Mouse (Mus musculus) urinary bladder, adult 18-20 months (tissue): ENCODE measurements around the gene Dnajb4.
"Not testable (repeated sequence)": the region's sequence is repeated elsewhere in the genome, so short reads cannot be mapped to it uniquely, and the experiment has no call there.

Source experiments
- DNase-seq, 2 experiments: peaks; one replicate each; pipeline ENCODE4 v3.0.0; 2022; ENCODE audit warnings: low spot score in 2 of 2, mixed read lengths in 2 of 2

Gene Dnajb4

DNA sequence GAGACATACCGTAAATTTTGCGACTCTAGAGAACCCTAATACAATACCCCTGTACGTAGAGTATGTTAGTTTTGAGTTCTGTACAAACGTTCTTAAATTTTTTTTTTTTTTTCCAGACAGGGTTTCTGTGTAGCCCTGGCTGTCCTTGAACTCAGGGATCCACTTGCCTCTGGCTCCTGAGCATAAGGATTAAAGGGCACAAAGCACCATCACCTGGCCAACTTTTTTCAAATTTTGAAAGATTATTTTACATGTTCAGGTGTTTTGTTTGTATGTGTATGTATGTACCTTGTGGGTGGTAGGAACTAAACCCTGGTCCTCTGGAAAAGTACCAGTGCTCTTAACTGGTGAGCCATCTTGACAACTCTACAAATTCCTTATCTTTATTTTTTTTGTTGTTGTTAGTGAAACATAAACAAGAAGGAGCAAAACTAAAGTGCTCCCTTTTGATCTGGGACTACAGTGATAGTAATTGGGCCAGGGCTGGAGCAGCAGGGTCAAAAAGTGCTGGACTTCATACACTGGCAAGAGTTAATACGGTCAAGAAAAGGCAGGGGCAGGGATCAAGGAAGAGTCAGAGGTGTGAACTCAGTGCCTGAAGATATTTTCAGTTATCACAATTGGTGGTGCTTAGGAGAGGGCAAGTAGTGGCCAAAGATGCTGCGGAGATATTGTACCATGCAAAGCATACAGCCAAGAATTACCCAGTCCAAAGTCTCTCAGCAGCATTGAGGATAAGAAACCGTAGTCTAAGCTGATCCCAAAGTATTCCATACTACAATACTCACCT lies 1.8 kb downstream of the Dnajb4 start:
- no peak for DNase-seq

GRCm38 (mm10) chr3:152207156-152207555 lies 2.9 kb downstream of the Dnajb4 start:
- no peak for DNase-seq

DNA sequence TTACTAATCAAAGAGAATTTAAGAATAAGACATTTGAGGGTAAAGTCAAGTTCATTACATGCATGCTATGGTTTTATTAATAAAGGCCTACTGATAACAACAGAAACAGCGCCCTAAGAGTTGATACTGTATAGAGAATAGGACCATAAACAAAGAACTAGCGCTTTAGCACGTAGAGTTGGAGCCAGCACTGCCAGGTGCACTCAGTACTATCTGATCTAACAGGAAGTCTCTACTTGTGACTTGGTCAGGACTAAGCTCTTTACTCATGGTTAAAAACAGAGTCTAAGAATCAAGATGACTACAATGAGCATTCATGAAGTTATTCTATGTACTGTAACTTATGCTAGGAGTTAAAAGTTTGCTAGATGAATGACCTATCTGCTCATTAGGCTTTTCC lies 5.5 kb downstream of the Dnajb4 start:
- no peak for DNase-seq

DNA sequence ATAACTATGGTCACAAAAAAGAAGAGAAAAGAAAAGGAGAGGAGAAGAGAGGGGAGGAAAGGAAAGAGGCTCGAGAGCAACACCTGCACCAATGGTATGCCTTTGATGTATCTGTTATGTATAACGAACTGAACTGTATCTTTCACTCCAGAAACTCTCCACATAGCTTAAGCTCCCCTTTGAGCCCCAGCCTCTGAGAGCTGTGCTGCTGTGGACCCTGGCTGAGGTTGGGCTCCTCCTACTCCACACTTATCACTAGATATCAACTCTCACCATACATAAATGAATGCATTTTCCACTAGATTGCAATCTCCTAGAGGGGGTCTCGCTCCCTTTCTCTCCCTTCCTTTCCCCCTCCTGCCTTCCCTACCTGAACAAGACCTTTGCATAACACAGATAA lies 6.1 kb downstream of the Dnajb4 start:
- no peak for DNase-seq

DNA sequence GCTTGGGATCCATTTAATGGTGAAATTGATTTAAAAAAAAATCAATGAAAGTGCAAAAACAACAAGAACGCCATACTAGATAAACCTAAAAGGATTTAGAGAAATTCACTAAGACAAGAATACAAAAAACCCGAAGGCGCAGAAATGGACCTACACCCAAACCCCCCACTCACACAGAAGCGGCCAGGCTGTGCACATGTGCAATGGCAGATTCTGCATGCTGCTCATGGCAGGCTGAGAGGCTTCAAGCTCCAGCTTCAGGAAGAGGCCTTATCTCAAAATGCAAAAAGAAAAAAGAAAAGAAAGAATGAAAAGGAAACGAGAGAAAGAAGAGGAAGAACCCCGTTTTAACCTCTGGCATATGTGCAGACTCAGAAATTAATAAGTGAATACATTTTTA lies 6.7 kb downstream of the Dnajb4 start:
- no peak for DNase-seq

DNA sequence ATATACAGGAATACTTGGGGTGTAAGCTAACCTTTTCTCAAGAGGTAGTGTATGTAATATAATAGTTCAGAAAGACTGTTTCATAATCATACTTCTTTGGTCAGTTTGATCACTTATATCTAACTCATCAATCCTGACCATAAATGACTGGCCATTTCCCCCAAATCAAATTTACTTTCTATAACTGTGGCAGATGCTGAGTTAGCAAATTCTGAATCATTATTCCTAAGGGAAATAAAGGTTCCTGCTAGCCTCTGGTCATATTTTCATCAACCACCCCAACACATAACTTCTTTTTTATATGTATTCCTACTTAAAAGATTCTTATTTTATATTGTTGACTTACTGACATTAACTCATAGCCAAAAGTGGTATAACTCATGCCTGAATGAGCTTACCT lies 7.2 kb downstream of the Dnajb4 start:
- DNase-seq: no peak

DNA sequence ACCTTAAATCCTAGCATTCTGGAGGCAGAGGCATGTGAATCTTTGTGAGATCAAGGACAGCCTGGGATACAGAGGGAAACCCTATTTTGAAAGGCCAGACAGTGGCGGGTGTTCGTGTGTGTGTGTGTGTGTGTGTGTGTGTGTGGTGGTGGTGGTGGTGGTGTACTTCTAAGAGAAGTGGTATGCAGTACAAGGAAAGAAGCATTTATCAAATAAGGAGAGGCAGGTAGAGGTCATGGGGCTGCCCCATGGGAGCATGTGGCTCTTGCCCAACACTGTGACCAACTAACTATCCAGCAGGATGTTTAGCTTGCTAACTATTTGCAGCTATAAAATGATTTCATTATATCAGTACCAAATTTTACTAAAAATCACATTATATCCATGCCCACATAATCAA lies 8.5 kb downstream of the Dnajb4 start:
- no peak for DNase-seq

DNA sequence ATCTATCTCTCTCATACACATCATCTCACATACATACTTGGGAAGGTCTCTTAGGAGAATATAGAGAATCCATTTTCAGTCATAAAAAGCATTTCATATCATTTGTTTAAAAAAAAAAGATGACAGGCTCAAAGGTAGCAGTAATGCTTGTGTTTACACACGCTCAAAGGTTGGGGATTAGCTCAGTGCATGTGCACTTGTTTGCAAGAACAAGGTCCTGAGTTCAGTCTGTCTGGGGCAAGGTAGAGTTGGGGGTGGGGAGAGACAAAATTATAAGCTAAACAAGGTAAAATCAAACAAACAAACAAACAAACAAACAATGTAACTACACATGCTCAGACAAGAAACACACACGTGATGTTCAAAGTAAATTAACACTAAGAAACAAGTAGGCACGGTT lies 8.9 kb downstream of the Dnajb4 start:
- no peak for DNase-seq

DNA sequence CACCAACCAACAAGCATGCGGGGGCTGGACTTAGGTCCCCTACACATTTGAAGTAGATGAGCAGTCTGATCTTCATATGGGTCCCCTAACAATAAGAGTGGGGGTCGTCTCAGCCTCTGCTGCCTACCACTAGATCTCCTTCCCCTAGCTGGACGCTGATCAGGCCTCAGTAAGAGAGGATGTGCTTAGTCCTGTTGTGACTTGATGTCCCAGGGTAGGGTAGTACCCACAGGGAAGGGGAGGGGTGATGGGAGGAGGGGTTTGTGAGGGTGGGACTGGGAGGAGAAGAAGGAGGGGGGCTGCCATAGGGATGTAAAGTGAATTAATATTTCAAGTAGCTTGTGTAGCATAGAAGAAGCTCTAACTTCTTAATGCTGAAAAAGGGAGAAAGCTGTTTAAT lies 11.0 kb downstream of the Dnajb4 start:
- no peak for DNase-seq

- not testable (repeated sequence) for DNase-seq
Measured at GRCm38 (mm10) chr3:152197246-152197645, 12.9 kb downstream of the Dnajb4 start.

GRCm38 (mm10) chr3:152193635-152194097 lies 16.4 kb downstream of the Dnajb4 start:
- peak; percentile 56 to 85 for DNase-seq

- DNase-seq: no peak
Measured at GRCm38 (mm10) chr3:152193177-152193576, 16.9 kb downstream of the Dnajb4 start.

GRCm38 (mm10) chr3:152192238-152192931 lies 17.7 kb downstream of the Dnajb4 start:
- DNase-seq: no peak

DNA sequence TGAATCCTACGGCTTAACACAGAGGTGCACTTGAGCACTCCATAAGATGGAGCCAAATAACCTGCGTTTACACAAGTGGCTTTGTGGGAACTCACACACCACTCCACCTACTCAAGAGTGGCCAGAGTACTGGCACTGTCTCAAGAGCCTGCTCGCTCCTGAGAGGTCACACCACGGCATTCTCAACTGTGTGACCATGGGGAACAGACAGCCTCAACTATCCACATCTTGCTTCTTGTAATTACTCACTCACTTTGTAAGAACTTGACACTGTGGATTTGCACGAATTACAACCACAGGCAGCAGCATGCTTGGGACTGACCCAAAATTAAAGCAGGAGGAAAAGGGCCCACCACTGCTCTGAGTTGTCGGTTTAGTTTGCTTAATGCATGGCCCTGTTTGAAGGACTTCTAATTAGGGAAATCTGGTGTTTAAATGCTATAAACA lies 18.3 kb downstream of the Dnajb4 start:
- peak in 1 of 2 experiments; percentile 23 for DNase-seq

DNA sequence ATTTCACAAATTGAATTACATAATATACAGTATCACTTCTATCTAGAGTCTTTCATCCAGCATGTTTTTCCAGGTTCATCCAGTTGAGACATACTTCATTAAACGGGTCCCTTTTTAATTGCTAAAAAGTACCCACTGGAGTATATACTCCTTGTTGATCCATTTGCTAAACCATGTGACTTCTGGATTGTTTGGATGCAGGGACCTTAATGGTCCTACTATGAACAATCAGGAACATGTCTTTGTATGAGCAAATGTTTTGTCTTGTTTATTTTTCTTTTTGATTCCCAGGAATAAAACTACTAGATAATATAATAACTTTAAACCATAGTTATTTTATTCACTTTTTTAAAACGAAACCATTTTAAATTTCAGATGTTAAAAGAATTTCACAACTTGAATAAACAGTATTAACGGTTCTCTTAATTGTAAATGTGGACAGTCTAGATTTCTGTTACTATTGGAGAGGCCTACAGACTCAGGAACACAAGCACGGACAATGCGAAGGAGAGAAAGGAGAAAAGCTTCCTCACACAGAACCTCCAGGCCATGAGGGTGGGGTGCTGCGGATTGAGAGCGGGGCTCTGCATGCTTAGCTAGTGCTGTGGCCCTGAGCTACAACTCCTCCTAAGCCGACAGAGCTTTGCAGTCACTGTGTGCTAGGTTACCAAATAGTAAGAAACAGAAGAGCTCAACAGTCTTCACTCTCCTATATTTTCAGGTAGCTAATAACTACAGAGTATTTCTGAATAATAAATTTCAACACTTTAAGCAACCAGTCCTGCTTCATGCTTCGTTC lies 19.2 kb downstream of the Dnajb4 start:
- no peak for DNase-seq

- DNase-seq: no peak
Measured at GRCm38 (mm10) chr3:152189306-152189705, 20.8 kb downstream of the Dnajb4 start.

DNA sequence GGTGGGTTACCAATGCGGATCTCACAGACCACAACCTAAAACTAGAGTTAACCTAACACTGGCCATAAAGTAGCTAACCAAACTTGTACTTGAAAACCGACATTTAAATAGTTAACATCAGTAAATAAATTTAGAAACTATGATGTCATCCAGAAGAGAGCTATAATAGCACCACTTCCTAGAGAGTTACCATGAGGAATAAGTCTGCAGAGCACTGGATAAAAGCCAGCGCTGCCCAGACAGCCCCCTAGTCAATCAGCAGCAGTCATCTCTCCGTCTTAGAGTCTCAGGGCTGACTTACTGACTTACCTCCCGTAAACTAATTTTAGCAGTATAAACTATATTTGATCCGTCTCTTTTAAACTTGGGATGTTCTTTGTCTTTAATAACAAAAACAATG lies 24.0 kb downstream of the Dnajb4 start:
- no peak for DNase-seq

GRCm38 (mm10) chr3:152183522-152183921 lies 26.6 kb downstream of the Dnajb4 start:
- DNase-seq: no peak

- no peak for DNase-seq
Measured at GRCm38 (mm10) chr3:152180624-152181023, 29.5 kb downstream of the Dnajb4 start.

DNA sequence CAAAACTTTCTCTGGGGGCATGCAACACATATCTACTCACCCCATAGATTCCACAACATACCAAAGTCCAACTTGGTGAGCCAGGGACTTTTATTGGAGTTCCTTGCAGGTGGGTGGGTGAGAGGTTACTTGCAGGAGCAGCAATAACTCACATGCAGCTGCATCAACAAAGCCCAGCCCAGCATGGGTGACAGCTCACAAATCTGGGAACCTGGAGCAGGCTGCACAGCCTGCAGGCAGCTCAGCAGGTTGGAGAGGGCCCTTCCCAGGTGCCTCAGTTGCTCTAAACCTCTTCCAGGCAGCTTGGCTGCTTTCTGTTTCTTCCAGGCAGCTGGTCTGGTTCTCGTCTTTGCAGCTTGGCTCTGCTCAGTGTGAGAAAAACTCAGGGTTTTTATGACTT lies 30.8 kb downstream of the Dnajb4 start:
- DNase-seq: no peak

GRCm38 (mm10) chr3:152178816-152179215 lies 31.3 kb downstream of the Dnajb4 start:
- DNase-seq: no peak

DNA sequence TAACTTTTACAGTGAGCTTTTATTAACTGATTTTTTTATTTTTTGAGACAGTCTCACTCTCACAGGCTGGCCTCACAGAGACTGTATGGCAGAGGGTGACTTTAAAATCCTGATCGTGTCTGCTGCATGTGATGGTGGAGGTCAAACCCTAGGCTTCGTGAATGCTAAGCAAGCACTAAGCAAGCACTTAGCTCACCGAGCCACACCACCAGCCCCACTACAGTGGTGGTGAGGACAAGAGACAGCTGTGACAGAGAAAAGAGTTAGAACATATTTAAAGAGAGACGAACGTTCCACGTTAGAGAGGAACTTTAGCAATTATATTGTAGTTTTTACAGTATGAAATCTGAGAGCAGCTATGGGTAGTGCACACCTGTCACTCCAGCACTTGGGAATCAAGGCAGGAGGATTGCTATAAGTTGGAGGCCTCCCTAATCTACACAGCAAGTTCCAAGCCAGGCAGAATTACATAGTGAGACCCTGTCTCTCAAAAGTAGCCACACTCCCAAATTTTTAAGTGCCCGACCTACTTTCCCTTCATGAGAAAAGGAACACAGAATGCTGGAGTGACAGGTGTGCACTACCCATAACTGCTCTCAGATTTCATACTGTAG lies 37.7 kb downstream of the Dnajb4 start:
- no peak for DNase-seq
